Mouse (Mus musculus) liver, adult 10 weeks (tissue): ENCODE data around the gene Tmem151b. TPM values are rescaled to one million over a fixed set of nuclear protein-coding genes. Genes with fewer than 3 reads are reported as not detected.

Experiments
- polyA plus RNA-seq: library from polyadenylated mRNA; stranded (reverse); fragments of 350-450 nt; fragmentation: Illumina TruSeq; extraction: RNeasy Lipid Tissue Mini Kit (QIAGEN cat#74804); gene quantifications from one replicate; pipeline ENCODE4 v1.2.3, GENCODE M21; 2014; ENCODE audit warnings: low read depth, low replicate concordance

Tmem151b gene
- polyA plus RNA-seq: not detected

DNA sequence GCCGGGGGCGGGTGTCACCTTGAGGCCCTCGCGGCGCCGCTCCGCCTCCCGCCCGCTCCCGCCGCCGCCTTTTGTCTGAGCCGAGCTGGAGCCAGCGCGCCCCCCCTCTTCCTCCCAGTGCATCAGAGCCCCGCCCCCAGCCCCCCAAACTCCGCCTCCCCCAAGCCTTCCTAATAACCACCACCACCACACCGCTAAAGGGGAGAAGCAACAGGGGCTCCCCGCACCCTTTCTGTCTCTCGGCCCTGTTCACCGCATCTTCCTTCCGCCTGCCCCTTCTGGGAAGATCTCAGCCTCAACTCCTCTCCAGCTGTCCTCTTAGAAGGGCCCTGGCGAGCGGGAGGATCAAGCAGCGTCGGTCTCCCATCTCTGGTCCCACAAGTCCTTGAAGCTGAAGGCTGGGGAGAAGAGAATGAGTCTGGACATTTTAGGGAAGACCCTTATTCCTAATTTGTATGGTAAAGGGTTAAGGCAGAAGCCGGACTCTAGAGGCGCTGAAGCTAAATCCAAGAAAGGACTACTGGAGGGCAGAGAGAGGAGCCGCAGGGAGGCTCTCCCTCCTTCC, at the start of gene Tmem151b:
Tmem151b (minus strand) TSS at position 61 of the 565 bp plus-strand sequence.

DNA sequence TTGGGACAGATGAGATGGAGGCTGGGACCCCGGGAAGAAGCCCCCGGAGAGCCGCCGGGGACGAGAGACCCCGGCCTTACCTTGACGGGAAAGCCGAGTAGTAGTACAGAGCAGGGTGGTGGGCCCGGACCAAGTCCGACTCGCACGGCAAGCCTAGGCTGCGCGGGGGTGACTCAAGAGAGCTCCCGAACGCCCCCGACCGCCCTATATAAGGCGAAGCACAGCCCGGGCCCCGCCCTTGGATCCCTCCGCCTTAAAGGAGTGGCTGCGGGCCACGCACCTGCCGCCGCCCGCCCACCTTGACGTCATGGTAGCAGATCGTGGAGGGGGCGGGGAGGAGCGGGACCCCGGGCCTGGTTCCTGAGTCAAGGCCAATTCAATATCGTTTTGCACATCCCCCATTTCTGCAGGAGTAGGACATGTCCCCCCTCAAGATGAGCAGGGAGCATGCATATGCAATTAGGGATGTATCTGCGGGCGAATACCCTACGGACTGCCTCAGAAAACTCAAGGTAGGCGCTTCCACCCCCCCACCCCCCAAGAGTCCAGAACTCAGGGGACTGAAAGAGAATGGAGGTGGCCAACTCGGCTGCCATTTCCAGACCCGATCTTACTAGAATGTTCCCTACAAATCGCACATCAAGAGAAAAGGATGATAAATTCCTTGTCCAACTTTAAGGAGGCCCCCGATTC, 23.8 kb upstream of the Tmem151b start, which contains the start of gene Hsp90ab1:
Hsp90ab1 (minus strand) TSS at position 185 of the 693 bp plus-strand sequence.

GRCm38 (mm10) chr17:45563655-45564530, 14.4 kb upstream of the Tmem151b start, which contains the start of gene Slc35b2:
Gene Slc35b2 (plus strand): TSS chr17:45563874.

GRCm38 (mm10) chr17:45555452-45556106, 6.1 kb upstream of the Tmem151b start, which contains the start of gene Nfkbie:
Gene Nfkbie (plus strand): TSS chr17:45555703.

DNA sequence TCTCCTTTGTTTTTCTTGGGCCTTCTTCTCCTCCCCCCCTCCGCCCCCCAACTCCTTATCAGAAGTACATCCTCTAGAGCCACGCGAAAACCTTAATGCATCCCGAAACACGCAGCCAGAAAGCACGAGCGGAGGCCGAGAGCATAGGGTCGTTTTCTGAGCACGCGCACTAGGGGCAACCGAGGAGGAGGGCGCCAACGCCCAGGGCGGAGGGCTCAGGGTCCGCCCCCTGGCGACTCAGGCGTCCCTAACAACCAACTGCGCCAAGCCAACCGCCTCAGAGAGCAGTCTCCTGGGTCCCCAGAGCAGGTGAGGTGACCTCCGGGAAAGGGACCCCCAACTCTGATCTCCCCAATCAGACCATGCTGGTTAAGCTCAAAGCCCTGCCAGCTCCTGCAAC, 26.2 kb downstream of the Tmem151b start, which contains the start of gene Tcte1:
Tcte1 (plus strand) TSS at position 172 of the 400 bp plus-strand sequence.

DNA sequence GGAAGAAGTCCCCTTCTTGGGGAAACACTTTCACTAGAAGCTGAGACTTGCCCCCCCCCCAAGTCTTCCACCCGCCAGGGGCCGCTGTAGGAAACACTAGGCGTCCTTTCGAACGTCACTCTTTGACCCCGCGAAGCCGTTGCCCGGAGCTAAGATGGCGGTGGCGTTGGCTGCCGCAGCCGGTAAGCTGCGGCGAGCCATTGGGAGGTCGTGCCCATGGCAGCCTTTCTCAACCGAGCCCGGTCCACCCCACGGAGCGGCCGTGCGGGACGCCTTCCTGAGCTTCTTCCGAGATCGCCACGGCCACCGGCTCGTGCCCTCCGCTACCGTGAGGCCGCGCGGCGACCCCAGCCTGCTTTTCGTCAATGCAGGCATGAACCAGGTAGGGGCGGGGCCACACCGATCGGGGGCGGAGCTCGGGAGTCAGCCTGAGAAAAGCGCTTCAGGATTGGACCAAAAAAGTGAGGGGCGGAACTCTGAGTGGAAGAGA, 42.7 kb downstream of the Tmem151b start, which contains the start of gene Aars2:
Aars2 (plus strand) TSS at position 142 of the 490 bp plus-strand sequence.

Other genes with a start within 250 kb of the Tmem151b start
- gene Cdc5l, start 115.9 kb downstream of the Tmem151b start, polyA plus RNA-seq: 21.5 TPM
- not detected for gene Spats1, start 74.3 kb downstream of the Tmem151b start, polyA plus RNA-seq
- gene Aars2, start 42.8 kb downstream of the Tmem151b start, polyA plus RNA-seq: 0.34 TPM
- not detected for gene Tcte1, start 26.2 kb downstream of the Tmem151b start, polyA plus RNA-seq
- gene Nfkbie, start 6.0 kb upstream of the Tmem151b start, polyA plus RNA-seq: 0.85 TPM
- gene Slc35b2, start 14.2 kb upstream of the Tmem151b start, polyA plus RNA-seq: 5.3 TPM
- gene Hsp90ab1, start 23.6 kb upstream of the Tmem151b start, polyA plus RNA-seq: 709 TPM
- gene Slc29a1, start 49.9 kb upstream of the Tmem151b start, polyA plus RNA-seq: 49.5 TPM
- gene Mymx, start 52.4 kb upstream of the Tmem151b start, polyA plus RNA-seq: not detected
- gene Capn11, start 109.6 kb upstream of the Tmem151b start, polyA plus RNA-seq: 0.90 TPM
- gene Mrpl14, start 136.6 kb upstream of the Tmem151b start, polyA plus RNA-seq: 4.9 TPM
- gene Tmem63b, start 137.2 kb upstream of the Tmem151b start, polyA plus RNA-seq: 12.6 TPM
- not detected for gene 1600014C23Rik, start 184.2 kb upstream of the Tmem151b start, polyA plus RNA-seq